Mouse (Mus musculus) layer of hippocampus, adult 9-11 months (tissue): ENCODE measurements around the gene Mrpl2.

Experiments used
- DNase-seq: peaks from one replicate; pipeline ENCODE4 v3.0.0; 2022

The Mrpl2 gene

DNA sequence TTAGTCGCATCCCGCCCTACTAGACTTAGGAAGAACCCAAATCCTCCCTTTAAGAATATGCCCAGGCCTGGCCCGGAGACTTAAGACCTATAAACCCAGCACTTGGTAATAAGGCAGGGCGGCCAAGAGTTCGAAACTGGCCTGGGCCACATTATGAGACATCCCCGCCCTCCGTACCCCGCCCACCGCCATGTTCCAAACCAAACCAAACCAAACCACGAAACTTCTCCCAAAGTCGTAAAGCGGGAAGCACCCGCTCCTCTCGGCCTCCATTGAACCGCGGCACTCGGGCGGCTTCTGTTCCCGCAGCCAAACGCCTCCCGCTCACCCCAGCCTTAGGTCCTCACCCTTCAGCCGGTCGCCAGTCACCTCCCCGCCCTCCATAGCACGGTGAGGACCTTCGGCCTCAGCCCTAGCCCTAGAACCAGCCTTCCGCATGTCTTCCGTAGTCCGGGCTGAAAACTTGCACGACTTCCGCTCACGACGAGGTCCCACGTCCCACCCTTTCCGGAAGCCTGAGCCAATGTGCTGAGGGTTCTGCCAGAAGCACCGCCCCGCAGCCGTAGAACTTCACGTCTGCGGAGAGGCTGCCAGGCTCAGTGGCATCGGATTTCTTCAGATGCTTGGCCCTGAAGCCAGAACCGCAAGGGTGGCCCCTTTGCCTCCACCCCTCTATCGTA is 28.0 kb downstream of the Mrpl2 start, which contains the start of gene Rrp36:
Gene Rrp36 (minus strand): TSS at position 503 of the 680 bp plus-strand sequence.
- DNase-seq, result peak; percentile 90

DNA sequence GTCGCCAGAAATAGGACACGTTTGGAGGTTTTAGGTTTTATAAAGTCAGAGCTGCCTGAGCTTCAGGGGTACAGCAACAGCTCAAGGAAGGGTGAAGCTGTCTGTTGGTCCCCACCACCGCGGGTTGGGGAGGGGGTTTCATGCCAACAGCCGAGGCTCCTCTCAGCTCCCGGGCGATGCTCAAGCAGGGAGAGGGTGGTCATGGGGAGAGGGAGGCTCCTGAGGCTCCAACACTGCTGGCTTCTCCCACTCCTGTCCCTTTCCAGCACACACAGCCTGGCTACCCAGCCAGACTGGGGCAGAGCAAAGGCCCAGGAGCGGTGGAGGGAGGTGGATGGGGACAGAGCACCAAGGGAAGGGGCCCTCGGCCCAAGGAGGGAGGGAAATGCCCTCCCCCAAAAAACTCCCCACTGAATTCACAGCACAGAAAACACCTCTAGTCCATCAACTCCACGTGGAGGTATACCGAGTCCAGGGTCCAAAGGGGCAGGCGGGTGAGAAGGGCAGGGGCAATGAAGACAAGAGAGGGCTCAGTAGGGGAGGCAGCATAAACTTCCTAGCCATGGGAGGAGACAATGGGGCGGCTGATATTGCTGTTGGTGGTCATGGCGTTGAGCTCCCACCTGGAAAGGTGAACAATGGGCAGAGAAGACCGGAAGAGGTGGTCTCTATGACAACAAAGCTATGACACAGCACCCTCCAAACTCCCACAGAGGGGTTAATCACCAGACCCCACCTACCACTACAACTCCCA is 28.7 kb downstream of the Mrpl2 start:
- DNase-seq, result no peak

DNA sequence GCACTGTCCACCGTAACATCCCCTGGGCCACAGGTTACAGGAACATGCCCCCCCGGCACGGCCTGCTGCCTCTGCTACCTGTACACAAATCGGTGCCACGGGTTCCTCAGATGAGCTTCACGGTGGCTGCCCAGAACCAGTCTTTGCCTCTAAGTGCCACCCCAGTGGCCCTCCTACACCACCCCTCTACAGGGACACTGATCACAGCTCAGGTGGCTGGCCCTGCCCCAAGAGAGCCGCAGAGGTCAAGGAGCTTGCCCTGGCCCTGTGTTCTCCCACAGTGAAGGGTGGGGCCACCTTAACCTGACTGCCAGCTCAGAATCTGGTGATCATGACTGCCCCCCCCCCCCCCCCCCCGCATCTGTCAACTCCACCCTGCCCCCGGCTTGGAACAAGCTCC is 32.4 kb downstream of the Mrpl2 start, which contains the start of gene Mea1:
Gene Mea1 (plus strand): TSS at position 378 of the 400 bp plus-strand sequence.
- no peak for DNase-seq

DNA sequence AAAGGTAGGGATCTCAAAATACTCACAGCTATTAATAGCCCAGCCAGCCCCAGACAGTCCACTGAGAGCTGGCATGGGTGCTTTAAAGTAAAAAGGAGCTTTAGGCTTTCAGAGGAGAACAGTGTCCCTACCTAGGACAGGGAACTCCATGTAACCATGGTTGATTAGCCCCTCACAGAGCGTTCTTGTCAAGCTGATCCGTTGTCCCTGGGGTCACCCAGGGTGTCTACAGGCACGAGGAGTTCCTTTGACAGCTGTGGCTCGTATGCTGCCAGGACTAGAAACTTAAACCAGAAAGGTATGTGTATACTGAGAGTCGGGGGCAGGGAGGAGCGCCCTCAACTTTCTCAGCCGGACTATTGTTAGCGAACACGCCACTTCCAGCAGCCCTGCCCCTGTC is 32.9 kb downstream of the Mrpl2 start:
- DNase-seq, result no peak

DNA sequence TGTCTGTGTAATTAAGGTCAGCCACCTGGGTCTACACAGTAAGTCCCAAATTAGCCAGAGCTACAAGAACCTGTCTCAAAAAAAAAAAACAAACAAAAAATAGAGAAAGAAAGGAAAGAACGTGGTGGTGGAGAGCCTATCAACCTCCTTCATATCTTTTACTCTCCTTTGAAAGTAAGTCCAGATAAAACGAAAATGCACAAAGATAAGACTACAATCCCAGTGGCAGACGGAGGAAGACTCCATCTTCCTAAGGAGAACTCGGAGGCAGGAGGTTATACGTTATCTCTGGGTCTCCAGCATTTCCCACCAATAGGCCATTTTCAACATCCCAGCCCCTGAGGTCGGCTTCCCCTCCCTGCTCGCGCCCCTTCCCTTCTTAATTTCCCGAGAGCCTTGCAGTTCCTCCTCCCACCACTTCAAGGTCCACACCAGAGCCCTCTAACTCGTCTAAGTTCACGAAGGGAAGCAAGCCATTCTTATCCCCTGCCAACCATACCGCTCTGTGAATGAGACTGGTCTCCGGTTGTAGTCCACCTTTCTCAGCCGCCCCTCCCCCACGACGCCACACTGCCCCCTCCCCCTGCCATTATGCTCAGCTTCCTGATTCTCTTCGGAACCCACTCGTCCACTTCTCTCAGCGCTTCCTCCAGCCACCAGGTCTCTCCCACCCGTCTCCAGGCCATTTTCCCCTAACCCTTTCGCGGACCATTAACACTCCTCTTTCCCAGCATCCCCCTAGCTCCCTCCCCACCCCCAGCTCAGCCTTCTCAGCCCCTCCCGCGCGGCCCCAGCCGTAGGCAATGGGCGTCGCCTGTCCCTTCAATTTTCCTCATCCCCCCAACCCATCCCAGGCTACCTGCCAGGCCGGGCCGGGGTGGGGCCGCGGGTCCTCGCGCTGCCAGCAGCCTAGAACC is 34.1 kb downstream of the Mrpl2 start:
- DNase-seq, result no peak

DNA sequence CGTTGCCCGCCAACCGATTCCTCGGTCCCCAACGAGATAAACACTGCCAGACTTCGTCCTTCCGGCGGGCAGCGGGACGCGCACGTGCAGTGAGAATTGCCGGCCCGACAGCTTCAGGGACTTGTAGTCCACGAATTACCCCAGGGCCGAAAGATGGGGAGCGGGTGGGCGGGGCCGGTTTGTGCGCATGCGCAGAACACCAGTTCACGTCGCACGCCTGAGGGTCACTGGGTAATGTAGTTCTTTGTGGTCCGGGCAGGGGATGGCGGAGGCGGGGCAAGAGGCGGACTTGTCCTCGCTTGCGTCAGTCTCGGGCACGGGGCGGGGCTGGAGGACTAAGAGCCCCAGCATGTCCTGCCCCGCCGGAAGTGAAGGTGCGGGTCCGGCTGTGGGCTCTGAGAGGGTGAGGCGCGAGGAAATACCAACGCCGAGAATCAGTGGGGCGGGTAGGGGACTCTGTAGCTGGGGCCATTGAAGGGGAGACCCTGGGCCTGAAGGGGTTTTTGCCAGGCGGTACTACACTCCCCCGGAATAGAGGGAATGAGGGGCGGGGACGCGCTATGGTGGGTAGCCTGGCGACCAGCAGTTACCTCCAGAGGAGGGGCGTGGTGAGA is 34.8 kb downstream of the Mrpl2 start, which contains the start of gene Klhdc3:
Gene Klhdc3 (minus strand): TSS at position 155 of the 614 bp plus-strand sequence.
- peak; percentile 99 for DNase-seq

DNA sequence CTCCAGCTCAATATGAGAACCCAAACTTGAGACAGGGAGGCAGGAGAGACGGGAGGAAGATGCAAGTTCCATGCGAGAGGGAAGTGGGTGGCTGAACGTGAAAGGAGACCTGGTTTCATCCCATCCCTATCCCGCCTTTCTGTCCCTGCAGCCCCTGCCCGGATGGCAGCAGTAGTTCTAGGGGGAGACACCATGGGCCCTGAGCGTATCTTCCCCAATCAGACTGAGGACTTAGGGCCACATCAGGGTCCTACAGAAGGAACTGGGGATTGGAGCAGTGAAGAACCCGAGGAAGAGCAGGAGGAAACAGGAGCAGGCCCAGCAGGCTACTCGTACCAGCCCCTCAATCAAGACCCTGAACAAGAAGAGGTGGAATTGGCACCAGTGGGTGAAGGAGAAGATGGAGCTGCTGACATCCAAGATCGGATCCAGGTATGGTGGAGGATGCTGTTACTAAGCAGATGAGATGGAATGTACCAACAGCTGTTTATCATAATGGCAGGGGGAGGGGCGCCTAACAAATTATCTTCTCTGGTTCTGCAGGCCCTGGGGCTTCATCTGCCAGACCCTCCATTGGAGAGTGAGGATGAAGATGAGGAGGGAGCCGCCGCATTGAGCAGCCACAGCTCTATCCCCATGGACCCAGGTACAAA is 35.6 kb downstream of the Mrpl2 start:
- DNase-seq, result no peak

DNA sequence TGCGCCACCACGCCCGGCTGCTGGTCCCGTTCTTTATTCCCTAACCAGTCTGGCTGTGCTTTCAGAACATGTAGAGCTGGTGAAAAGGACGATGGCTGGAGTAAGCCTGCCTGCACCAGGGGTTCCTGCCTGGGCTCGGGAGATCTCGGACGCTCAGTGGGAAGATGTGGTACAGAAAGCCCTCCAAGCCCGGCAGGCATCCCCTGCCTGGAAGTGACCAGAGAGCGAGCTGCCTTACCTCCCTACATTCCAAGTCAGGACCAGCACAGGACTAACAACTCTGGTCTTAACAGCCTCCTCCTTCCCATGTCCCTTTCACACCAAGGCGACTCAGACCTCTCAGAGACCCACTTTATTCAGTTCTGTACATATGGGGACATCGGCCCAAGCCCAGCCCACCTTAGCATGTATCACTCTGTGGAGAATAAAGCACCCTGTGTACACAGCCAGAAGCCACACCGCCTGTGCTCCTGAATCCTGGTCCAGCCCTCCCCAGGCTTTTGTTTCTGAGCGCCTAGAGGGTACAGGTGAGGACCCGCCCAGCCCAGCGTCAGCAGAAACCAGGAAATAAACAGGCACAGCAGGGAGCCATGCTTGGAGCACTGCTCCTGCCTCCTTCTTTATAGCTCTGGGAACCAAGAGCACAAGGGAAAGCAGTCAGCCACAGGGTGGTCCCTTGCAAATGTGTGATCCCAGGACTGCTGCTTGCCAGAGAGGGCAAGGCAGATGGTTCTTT is 36.8 kb downstream of the Mrpl2 start:
- DNase-seq, result no peak

DNA sequence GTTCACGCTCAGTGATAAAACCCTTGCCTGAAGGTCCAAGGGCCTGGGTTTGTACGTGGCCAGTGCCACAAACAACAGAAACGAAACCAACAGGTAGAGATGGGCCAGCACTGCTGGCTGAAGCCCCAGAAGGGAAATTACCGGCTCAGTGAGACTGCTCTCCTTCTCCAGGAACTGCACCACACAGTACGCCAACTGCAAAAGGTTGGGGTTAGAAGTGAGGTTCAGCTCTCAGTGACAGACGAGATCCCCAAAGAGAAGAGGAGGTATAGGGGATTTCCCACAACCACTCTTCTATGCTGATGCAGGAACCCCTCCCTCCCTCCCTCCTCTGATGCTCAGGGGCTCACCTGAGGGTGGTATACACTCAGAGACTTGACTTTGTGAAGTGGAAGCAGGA is 39.9 kb downstream of the Mrpl2 start:
- no peak for DNase-seq

DNA sequence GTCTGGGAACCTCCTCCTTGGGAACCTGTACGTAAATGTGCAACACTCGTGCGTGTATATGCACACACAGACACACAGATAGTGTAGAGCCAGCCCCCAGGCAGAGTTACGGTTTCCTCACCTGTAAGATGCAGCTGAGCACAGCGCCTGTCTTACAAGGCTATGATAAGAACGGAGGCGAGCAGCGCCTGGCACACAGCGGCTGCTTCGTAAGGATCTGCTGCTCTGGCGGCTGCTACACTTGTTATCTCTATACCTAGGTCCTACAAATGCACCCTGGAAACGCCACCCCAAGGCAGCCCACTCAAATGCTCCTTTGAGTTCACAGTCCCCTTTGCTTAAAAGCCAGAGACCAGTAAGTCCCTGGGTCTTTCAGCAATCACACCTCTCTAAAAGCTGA is 44.6 kb downstream of the Mrpl2 start:
- DNase-seq, result no peak

DNA sequence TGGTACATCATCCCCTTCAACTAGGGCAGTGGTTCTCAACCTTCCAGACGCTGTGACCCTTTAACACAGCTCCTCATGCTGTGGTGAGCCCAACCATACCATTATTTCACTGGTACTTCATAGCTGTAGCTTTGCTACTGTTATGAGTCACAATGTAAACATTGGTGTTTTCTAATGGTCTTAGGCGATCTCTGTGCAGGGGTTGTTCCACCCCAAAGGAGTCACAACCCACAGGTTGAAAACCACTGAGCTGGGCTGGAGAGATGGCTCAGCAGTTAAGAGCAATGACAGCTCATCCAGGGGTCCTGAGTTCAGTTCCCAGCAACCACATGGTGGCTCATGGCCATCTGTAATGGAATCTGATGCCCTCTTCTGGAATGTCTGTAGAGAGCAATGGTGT is 45.4 kb downstream of the Mrpl2 start:
- DNase-seq, result no peak

DNA sequence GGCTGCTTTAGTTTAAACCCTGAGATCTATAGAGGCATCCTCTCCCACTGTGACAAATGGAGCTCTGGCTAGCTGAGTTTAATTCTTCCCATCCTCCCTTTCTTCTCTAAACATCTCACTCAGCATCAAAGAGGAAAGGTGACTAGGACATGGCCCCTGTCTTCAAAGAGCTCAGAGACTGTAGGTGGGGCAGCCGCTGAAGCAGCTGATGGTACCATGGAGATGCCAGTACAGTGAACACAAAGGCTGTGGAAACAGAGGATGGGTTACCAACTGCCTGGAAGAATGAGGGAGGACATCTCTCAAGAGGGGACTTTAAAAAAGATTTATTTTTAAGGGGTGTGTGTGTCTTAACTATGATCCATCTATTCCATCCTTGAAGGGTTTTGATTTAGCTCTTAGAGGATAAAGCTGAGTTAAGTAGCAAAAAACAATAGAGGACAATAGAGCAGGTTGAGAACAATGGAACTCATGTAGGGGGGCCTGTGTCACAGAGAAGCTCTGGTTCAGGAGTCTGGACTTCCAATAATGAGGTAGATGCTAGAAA is 48.6 kb downstream of the Mrpl2 start:
- no peak for DNase-seq

DNA sequence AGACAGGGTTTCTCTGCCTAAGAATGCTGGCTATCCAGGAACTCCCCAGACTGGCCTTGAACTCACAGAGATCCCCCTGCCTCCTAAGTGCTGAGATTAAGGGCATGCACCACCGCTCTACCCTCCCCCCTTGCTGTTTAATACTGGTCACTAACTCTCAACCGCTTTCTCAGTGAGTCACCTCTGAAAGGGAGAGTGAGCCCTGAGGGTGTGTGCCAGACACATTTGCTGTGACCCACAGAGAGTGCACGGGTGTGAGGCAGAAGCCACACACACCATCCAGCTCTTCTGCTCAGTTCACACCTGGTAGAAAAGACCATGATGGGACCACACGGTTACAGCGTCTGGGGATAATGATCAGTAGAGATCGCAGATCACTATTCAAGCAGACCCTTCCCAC is 52.5 kb downstream of the Mrpl2 start:
- no peak for DNase-seq

DNA sequence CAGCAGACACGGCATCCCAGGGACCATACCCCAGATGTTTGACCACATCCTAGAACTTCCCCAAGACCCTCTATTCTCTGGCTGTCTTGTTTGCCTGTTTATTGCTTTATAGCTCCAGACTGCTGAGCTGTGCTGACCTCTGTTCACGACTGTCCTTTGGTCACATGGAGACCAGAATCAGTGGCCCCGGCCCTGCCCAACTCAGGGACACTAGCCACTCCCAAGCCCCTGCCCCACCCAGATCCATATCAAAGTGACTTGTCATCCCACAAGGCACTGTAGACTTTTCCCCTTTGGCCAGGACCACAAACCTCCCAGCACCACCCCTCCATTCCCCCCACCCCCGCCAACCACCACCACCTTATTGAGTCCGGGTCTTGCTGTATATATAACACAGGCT is 53.2 kb downstream of the Mrpl2 start:
- no peak for DNase-seq
